Mouse (Mus musculus): ENCODE measurements around the gene Hoxb5. TPM values are rescaled to one million over a fixed set of nuclear protein-coding genes. Genes with fewer than 3 reads are reported as not detected.

Gene Hoxb5
- polyA plus RNA-seq, 1 experiment from 2014 or later, result 79.2 TPM

DNA sequence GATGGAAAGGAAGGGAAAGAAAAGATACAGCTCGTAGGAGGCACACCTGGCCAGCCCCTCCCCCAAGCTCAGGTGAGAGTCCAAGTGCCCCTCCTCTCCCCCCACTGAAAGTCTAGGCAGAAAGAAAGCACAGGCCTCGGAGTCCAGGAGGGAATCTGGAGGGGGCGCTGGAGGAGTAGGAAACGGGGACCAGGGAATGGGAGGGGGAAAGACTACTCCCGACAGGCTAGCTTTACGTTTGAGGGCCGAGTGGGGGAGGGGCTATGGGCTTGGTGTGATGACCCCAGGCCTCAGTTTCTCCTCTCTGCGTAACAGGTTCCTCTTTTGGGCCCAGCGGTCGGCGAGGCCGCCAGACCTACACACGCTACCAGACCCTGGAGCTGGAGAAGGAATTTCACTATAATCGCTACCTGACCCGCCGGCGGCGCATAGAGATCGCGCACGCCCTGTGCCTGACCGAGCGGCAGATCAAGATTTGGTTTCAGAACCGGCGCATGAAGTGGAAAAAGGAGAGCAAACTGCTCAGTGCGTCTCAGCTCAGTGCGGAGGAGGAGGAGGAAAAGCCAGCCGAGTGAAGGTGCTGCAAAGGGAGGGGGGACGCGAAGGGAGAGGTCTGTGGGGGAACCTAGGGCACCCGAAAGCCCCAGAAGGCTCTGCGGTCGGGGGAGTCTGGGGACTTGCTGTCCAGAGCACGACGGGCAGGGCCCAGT lies 2.6 kb upstream of the Hoxb5 start:
- no peak for ATAC-seq (ENCODE audit: low FRiP score, low read depth)
- Histone ChIP-seq H3K27me3 (replicated peaks) (no peaks in the 10 kb centered on the region), H3K27ac (peak overlapping the region; percentile 99), H3K4me1 (peaks cover 40% of the 10 kb centered on the region), H3K4me2 (replicated peaks) (peak overlapping the region; percentile 100), H3K9me3 (no peaks in the 10 kb centered on the region), H3K36me3 (peaks cover 24% of the 10 kb centered on the region), H3K4me3 (peak overlapping the region; percentile 99), H3K9ac (peak overlapping the region; percentile 100)
- WGBS, result under 1% methylated on average over 35 of the region's 35 CpGs

DNA sequence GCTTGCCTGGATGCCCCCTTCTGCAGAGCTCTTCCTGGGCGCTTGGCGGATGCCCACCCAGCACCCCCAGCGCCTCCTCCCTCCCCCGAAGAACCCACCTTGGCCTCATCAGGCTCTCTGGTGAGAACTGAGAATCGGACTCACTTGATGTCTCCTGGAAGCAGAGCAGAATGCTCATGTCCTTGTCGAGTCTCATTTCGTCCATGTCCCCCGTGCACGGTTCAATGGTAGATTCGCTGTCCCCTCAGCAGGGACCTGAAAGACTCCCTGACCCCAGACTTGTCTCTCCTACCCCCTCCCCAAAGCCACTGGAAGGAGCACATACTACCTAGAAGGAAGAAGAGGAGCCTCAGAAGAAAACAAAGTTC lies 2.1 kb upstream of the Hoxb5 start:
- peak overlapping the region; percentile 99 for H3K27ac ChIP-seq
- H3K27me3 ChIP-seq (replicated peaks), result no peaks in the 10 kb centered on the region
- peaks cover 26% of the 10 kb centered on the region for H3K36me3 ChIP-seq
- H3K9ac ChIP-seq, result peak overlapping the region; percentile 100
- H3K9me3 ChIP-seq, result no peaks in the 10 kb centered on the region
- ATAC-seq (ENCODE audit: low FRiP score, low read depth), result no peak
- peaks cover 43% of the 10 kb centered on the region for H3K4me1 ChIP-seq
- peak overlapping the region; percentile 99 for H3K4me3 ChIP-seq
- peak overlapping the region; percentile 100 for H3K4me2 ChIP-seq (replicated peaks)
- 2% methylated on average over 10 of the region's 10 CpGs for WGBS

DNA sequence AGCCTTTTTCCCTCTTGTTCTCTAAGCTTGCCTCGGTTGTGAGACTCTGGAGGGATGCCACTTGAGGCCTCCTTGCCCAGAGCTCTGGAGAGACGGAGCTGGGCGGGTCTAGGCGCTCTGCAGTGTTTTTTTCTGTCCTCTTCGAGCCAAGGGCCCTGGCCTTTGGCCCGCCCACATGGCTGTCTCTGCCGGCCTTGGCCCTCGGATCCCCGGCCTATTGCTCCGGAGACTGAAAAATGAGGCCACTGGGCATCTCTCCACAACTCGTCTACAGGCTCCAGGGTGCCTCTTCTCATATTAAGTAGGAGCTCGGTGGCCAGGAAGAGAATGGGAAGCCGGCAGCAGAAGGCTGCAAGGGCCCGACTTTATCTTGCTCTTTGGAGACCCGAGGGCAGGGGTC lies 1.3 kb upstream of the Hoxb5 start:
- no peaks in the 10 kb centered on the region for H3K9me3 ChIP-seq
- WGBS, result 1% methylated on average over 15 of the region's 15 CpGs
- peaks cover 26% of the 10 kb centered on the region for H3K36me3 ChIP-seq
- peak overlapping the region; percentile 100 for H3K4me2 ChIP-seq (replicated peaks)
- peaks cover 45% of the 10 kb centered on the region for H3K4me1 ChIP-seq
- ATAC-seq (ENCODE audit: low FRiP score, low read depth), result no peak
- H3K4me3 ChIP-seq, result peak overlapping the region; percentile 99
- peak overlapping the region; percentile 100 for H3K9ac ChIP-seq
- peak overlapping the region; percentile 99 for H3K27ac ChIP-seq
- no peaks in the 10 kb centered on the region for H3K27me3 ChIP-seq (replicated peaks)

DNA sequence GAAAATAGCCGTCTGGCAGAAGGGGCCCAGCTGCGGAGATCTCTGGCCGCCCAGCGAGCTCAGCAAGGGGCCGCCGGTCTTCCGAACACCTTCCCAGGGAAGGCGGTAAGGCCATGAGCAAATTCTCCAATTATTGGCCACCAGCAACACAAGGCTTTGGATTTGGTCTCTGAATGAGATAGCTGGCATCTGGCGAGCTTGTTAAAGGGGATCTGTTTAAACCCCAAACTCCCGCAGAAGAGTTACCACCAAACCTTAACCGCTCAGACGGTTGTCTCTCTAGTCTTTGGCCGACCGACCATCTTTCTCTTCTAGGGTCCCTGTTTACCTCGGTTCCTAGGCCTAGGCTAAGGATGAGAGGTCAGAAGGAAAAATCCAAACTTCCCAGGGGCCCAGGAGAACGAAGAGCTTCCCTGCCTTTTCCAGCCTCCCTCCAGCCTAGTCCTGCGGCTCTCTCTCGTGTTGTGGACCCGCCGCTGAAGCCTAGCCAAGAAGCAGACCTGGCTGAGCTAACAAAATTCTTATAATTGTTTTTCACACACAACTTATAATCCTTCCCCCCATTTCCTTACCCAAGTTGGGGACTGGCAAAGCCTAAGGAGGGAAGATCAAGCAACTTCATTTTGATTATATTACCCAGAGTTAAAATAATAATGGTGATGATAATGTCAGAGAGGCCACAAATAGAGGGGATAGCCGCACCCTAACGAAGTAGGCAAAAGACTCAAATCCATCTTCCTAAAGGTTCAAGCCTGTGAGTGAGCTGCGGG lies 570 bp upstream of the Hoxb5 start:
- no peak for ATAC-seq (ENCODE audit: low FRiP score, low read depth)
- H3K9me3 ChIP-seq, result no peaks in the 10 kb centered on the region
- H3K9ac ChIP-seq, result peak overlapping the region; percentile 100
- no peaks in the 10 kb centered on the region for H3K27me3 ChIP-seq (replicated peaks)
- peaks cover 47% of the 10 kb centered on the region for H3K4me1 ChIP-seq
- WGBS, result 3% methylated on average over 23 of the region's 23 CpGs
- peak overlapping the region; percentile 100 for H3K4me2 ChIP-seq (replicated peaks)
- peak overlapping the region; percentile 99 for H3K27ac ChIP-seq
- H3K36me3 ChIP-seq, result peaks cover 26% of the 10 kb centered on the region
- peak overlapping the region; percentile 99 for H3K4me3 ChIP-seq

DNA sequence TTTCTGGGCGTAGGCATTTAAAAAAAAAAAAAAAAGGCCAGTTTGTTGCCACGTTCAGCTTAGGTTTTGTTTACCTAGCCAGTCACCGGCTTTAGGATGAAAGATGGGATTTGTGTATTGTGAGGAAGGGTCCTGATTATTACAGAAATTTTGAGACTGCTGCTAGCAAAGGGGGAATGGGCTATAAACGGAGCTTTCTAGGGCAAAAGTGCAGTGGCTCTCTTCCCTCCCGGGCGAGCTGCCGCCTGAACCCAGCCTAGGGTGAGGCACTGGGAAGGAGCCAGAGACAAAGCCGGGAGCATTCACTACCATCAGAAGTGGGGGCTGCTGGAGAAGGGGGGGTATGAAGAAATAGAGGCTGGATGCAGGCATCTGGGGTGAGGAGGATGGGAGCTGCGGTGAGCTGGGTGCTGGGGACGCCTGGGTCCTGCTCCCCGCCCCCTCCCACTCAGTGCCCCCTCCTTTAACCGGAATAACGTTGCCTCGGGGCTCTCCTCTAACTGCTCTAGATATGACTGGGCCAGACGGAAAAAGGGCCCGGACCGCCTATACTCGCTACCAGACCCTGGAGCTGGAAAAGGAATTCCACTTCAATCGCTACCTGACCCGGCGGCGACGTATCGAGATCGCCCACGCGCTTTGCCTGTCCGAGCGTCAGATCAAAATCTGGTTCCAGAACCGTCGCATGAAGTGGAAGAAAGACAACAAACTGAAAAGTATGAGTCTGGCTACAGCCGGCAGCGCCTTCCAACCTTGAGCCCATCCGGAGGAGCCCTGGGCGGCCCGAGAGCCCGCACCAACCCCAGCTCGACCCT lies 1.5 kb downstream of the Hoxb5 start:
- H3K27me3 ChIP-seq (replicated peaks), result no peaks in the 10 kb centered on the region
- peak overlapping the region; percentile 99 for H3K4me3 ChIP-seq
- peak overlapping the region; percentile 99 for H3K27ac ChIP-seq
- H3K36me3 ChIP-seq, result peaks cover 26% of the 10 kb centered on the region
- no peaks in the 10 kb centered on the region for H3K9me3 ChIP-seq
- H3K4me1 ChIP-seq, result peaks cover 60% of the 10 kb centered on the region
- no peak for ATAC-seq (ENCODE audit: low FRiP score, low read depth)
- WGBS, result under 1% methylated on average over 38 of the region's 38 CpGs
- H3K9ac ChIP-seq, result peak overlapping the region; percentile 100
- H3K4me2 ChIP-seq (replicated peaks), result peak overlapping the region; percentile 100

DNA sequence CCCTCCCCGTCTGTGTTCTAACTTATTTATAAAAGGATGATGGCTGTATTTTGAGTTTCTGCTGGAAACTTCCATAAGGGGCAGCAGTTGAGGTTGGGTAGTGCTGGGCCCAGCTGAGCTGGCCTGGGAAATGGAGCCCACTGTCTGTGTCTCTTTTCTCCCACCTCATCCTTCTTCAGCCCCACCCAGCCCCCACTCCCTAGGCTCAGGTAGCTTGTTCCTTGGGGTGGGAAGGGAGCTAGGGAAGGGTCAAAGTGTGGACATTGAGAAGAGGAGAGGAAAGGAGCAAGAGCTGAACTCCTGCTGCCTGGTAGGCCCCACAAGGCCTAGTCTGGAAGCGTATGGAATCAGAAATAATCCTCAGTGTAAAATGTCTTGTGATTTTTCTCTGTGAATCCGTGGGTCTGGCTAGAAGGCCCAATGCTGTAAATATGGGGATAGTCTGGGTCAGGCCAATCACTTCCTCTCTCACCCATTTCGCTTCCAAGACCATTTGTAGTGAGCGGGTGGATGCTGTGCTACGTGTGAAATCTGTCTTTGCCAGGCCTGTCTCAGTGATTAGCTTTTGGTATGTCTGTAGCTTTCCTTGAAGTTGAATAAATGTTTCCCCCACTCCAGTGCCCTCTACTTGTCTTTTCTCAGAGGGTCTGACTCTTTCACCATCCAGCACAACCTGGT lies 2.5 kb downstream of the Hoxb5 start:
- Histone ChIP-seq H3K36me3 (peaks cover 24% of the 10 kb centered on the region), H3K4me2 (replicated peaks) (peak overlapping the region; percentile 100), H3K27ac (peak overlapping the region; percentile 99), H3K9me3 (no peaks in the 10 kb centered on the region), H3K4me3 (peak overlapping the region; percentile 99), H3K9ac (peak overlapping the region; percentile 100), H3K4me1 (peaks cover 61% of the 10 kb centered on the region), H3K27me3 (replicated peaks) (no peaks in the 10 kb centered on the region)
- WGBS, result 12% methylated on average over 6 of the region's 6 CpGs
- ATAC-seq (ENCODE audit: low FRiP score, low read depth), result no peak

DNA sequence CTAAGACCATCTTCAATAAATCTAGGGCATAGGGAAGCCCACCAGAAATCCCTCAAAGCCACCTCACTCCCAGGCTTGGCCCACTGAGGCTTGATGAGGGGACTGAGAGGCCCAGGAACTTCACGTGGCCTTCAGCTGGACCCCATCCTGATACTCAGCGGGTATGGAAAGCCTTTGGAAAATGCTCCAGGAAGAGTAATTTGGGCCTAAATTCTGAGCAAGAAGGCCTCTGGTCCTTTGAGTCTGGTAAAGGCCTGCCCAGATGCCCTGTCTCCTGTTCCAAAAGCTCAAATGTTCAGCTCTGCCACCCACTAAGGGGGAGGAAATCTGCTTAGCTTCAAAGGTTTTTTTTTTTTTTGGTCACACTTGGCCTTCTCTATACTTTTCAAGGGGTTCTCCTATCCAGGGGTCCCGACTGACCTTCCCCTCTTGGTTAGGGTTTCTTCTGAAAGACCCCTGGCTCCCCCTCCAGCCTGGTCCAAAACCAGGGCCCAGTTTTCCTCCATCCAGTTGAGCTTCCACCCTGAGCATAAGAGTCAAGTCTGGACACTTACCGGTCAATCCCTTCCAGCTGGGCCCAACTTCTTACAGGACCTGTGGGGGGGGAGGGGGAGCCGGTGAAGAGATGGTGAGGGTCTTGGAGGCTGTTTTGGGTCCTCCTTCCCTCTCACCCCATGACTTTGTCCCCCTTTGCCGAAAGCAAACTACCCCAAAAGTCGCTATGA lies 3.2 kb downstream of the Hoxb5 start:
- under 1% methylated on average over 7 of the region's 7 CpGs for WGBS
- H3K9ac ChIP-seq, result peak overlapping the region; percentile 100
- no peaks in the 10 kb centered on the region for H3K9me3 ChIP-seq
- no peaks in the 10 kb centered on the region for H3K27me3 ChIP-seq (replicated peaks)
- H3K4me2 ChIP-seq (replicated peaks), result peak overlapping the region; percentile 100
- ATAC-seq (ENCODE audit: low FRiP score, low read depth), result peak; percentile 19; the same call in 1 of the 2 replicates
- H3K27ac ChIP-seq, result peak overlapping the region; percentile 99
- H3K4me3 ChIP-seq, result peak overlapping the region; percentile 99
- peaks cover 65% of the 10 kb centered on the region for H3K4me1 ChIP-seq
- H3K36me3 ChIP-seq, result peaks cover 18% of the 10 kb centered on the region

DNA sequence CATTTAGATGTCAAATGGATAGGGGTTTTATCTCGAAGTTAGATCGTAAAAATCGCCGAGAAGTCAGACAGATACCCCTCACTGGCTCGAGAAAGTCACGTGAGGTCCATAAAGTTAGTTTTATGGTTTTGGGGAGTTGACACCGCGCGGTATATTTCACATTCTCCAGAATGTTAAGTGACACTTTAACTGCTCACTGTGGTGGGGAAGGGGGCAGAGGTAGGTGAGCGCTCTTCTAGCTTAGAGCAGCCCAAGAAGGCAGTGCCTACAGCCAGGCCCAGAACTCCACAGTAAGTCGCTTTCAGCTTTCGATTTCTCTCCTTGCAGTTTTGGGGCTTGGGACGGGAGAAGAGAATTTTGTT lies 3.8 kb downstream of the Hoxb5 start:
- Histone ChIP-seq H3K36me3 (peaks cover 13% of the 10 kb centered on the region), H3K4me2 (replicated peaks) (peak overlapping the region; percentile 100), H3K4me1 (peaks cover 65% of the 10 kb centered on the region), H3K9ac (peak overlapping the region; percentile 100), H3K27me3 (replicated peaks) (no peaks in the 10 kb centered on the region), H3K9me3 (no peaks in the 10 kb centered on the region), H3K4me3 (peak overlapping the region; percentile 99), H3K27ac (peak overlapping the region; percentile 99)
- peak; percentile 63 for ATAC-seq (ENCODE audit: low FRiP score, low read depth)
- 2% methylated on average over 13 of the region's 13 CpGs for WGBS

DNA sequence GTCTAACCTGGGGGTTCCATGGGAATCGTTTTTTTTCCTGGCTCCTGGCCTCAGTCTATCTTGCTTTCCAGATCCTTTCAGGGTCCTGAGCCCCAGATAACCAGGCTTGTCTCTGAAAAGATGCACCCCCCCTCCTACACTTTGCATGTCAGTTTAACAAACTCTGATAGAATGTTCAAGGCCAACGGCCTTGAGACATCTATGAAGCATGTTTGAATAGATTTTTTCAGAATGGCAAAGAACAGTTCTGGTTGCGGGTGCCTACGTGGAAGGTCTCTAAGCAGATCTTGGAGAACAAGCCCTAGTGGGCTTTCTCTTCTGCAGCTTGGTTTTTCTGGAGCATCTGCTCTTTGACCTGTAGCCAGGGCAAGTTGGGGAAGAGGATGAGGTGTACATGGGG lies 5.6 kb downstream of the Hoxb5 start:
- no peaks in the 10 kb centered on the region for H3K27me3 ChIP-seq (replicated peaks)
- H3K9me3 ChIP-seq, result no peaks in the 10 kb centered on the region
- 1% methylated on average over 4 of the region's 4 CpGs for WGBS
- peak overlapping the region; percentile 100 for H3K9ac ChIP-seq
- ATAC-seq (ENCODE audit: low FRiP score, low read depth), result no peak
- peak overlapping the region; percentile 100 for H3K4me2 ChIP-seq (replicated peaks)
- peak overlapping the region; percentile 100 for H3K27ac ChIP-seq
- H3K4me3 ChIP-seq, result peak overlapping the region; percentile 99
- peaks cover 10% of the 10 kb centered on the region for H3K36me3 ChIP-seq
- peaks cover 73% of the 10 kb centered on the region for H3K4me1 ChIP-seq

DNA sequence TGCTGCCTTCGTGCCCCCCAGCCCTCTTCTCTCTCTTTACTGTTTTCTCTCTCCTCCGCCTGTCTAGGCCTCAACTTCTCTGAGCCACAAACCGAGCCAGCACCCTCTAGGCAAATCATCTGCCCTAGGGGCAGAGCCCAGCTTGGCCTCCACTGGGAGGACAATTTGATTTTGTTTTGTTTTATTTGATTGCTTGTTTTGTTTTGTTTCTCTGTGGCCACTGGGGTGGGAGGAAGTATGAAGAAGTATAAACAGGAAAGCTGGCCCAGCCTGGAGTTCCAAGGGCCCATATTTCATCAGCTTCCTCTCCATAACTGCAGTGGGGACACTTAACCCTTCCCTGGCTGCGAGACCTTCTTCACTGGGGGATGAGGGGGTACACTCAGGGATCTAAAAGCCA lies 6.2 kb downstream of the Hoxb5 start:
- Histone ChIP-seq H3K9me3 (no peaks in the 10 kb centered on the region), H3K27ac (peak overlapping the region; percentile 100), H3K4me1 (peaks cover 76% of the 10 kb centered on the region), H3K4me2 (replicated peaks) (peak overlapping the region; percentile 100), H3K36me3 (peaks cover 8% of the 10 kb centered on the region), H3K9ac (peak overlapping the region; percentile 100), H3K4me3 (peak overlapping the region; percentile 99), H3K27me3 (replicated peaks) (no peaks in the 10 kb centered on the region)
- ATAC-seq (ENCODE audit: low FRiP score, low read depth), result no peak
- 3% methylated on average over 4 of the region's 4 CpGs for WGBS
